Mouse (Mus musculus): ENCODE measurements around the gene Gm5416.
"Not testable (repeated sequence)": the region's sequence is repeated elsewhere in the genome, so short reads cannot be mapped to it uniquely, and the experiment has no call there.

Gene Gm5416

GRCm38 (mm10) chr16:36209967-36210453 lies at the start of gene Gm5416:
TSS of gene Gm5416 (plus strand) at chr16:36210403.
- DNase-seq (ENCODE audit: low spot score), result no peak

- not testable (repeated sequence) for DNase-seq (ENCODE audit: low spot score)
These were observed 42.4 kb upstream of the Gm5416 start for GRCm38 (mm10) chr16:36167841-36168240.

- no peak for DNase-seq (ENCODE audit: low spot score)
These were observed 34.1 kb upstream of the Gm5416 start for GRCm38 (mm10) chr16:36176108-36176507.

GRCm38 (mm10) chr16:36179910-36180309 lies 30.3 kb upstream of the Gm5416 start:
- no peak for DNase-seq (ENCODE audit: low spot score)

- not testable (repeated sequence) for DNase-seq (ENCODE audit: low spot score)
These were observed 26.3 kb upstream of the Gm5416 start, which contains the start of gene Gm5483 for GRCm38 (mm10) chr16:36183912-36184311. TSS of gene Gm5483 (plus strand) at chr16:36184212.

- no peak for DNase-seq (ENCODE audit: low spot score)
These were observed 11.0 kb upstream of the Gm5416 start for GRCm38 (mm10) chr16:36199226-36199625.

GRCm38 (mm10) chr16:36203846-36204245 lies 6.4 kb upstream of the Gm5416 start:
- DNase-seq (ENCODE audit: low spot score), result no peak

- DNase-seq (ENCODE audit: low spot score), result not testable (repeated sequence)
These were observed 4.5 kb upstream of the Gm5416 start for GRCm38 (mm10) chr16:36205684-36206083.

GRCm38 (mm10) chr16:36221168-36221567 lies 11.0 kb downstream of the Gm5416 start, which contains the start of gene 2010005H15Rik:
TSS of gene 2010005H15Rik (plus strand) at chr16:36221468.
- not testable (repeated sequence) for DNase-seq (ENCODE audit: low spot score)

- not testable (repeated sequence) for DNase-seq (ENCODE audit: low spot score)
These were observed 50.4 kb downstream of the Gm5416 start for GRCm38 (mm10) chr16:36260585-36260984.

Data from ovary, postnatal 36 days (tissue).